Mouse (Mus musculus): ENCODE measurements at regions not wholly inside any gene's neighbourhood (a gene's known extent, or its start where the extent isn't known, plus 50 kb on each side); places are given as distances from the start of the nearest gene placed in this dataset.

GRCm38 (mm10) chr14:70839126-70839525 lies 239.5 kb upstream of the Fam160b2 start:
- Histone ChIP-seq H3K9ac (replicated peaks) (no peak overlapping the region), H3K4me3 (replicated peaks) (no peak overlapping the region), H3K27ac (no peak overlapping the region), H3K9me3 (no peaks in the 10 kb centered on the region), H3K4me2 (replicated peaks) (no peak overlapping the region), H3K4me1 (replicated peaks) (peaks cover 6% of the 10 kb centered on the region), H3K36me3 (no peaks in the 10 kb centered on the region), H3K27me3 (no peaks in the 10 kb centered on the region)
- WGBS, result 83% methylated on average over 2 of the region's 2 CpGs
- no peak for ATAC-seq

- Histone ChIP-seq H3K27ac (no peak overlapping the region), H3K4me1 (replicated peaks) (peaks cover 6% of the 10 kb centered on the region), H3K4me3 (replicated peaks) (no peak overlapping the region), H3K9me3 (no peaks in the 10 kb centered on the region), H3K9ac (replicated peaks) (no peak overlapping the region), H3K4me2 (replicated peaks) (0 out of 2 replicates have a peak overlapping the region, but pooled peaks have one; percentile 21), H3K27me3 (no peaks in the 10 kb centered on the region), H3K36me3 (no peaks in the 10 kb centered on the region)
- 5% methylated on average over 6 of the region's 6 CpGs for WGBS
- ATAC-seq, result 0 out of 2 replicates have a peak, but pooled peaks have one; percentile 24
Observed at GRCm38 (mm10) chr14:70837528-70837927, 237.9 kb upstream of the Fam160b2 start.

DNA sequence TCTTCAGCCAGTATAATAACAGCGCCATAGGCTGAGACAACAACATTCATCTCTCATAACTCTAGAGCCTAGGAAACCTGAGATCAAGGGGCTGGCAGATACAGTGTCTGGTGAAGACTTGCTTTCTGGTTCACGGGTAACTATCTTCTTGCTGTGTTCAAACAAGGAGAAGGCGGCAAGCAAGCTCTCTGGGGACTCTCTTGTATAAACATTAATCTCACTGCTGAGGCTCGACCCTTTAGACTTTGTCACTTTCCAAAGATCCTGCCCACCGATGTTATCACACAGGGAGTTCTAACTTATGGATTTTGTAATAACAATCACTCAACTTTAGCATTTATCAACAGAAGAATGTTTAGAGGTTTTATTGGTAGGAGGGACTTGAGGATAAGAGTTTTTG lies 233.6 kb upstream of the Fam160b2 start:
- H3K27me3 ChIP-seq, result no peaks in the 10 kb centered on the region
- no peaks in the 10 kb centered on the region for H3K36me3 ChIP-seq
- no peak overlapping the region for H3K9ac ChIP-seq (replicated peaks)
- H3K27ac ChIP-seq, result no peak overlapping the region
- ATAC-seq, result no peak
- H3K4me2 ChIP-seq (replicated peaks), result no peak overlapping the region
- peaks cover 6% of the 10 kb centered on the region for H3K4me1 ChIP-seq (replicated peaks)
- no peak overlapping the region for H3K4me3 ChIP-seq (replicated peaks)
- no peaks in the 10 kb centered on the region for H3K9me3 ChIP-seq
- WGBS, result 73% methylated on average over 5 of the region's 5 CpGs

DNA sequence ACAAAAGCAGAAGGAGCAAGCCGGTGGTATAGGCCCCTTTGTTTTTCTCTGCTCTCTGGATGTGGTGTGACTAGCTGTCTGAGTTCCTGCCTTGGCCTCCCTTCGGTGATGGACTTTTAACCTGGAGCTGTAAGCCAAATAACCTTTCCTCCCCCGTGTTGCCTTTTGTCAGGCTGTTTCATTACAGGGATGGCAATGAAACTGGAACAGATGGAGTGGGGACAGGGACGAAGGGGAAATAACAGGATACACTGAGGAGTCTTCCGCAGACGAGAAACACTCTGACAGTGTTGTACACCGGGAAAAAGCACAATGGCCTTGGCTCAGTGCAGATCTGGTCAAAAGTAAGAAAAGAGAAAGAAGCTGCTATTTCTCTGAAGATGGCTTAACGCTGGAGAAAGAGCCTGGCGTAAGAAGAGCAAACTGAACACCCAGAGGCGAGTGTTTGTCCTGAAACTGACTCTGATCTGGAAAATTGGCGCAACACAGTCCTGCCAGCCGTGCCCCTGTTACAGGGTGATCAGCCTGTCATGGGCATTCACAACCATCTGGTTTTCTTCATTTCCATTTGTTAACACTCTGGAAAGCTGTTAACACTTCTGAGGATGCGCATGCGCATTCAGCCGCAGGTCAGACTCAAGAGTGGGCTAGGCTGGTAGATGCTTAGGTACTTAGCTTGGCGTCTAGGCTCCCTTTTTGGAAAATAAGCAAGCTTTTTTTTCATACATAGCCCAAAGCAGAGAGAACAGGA lies 233.0 kb upstream of the Fam160b2 start:
- Histone ChIP-seq H3K4me1 (replicated peaks) (peaks cover 6% of the 10 kb centered on the region), H3K27ac (no peak overlapping the region), H3K4me2 (replicated peaks) (no peak overlapping the region), H3K9me3 (no peaks in the 10 kb centered on the region), H3K9ac (replicated peaks) (no peak overlapping the region), H3K4me3 (replicated peaks) (no peak overlapping the region), H3K27me3 (no peaks in the 10 kb centered on the region), H3K36me3 (no peaks in the 10 kb centered on the region)
- WGBS, result 77% methylated on average over 16 of the region's 16 CpGs
- ATAC-seq, result no peak

- WGBS, result 72% methylated on average over 3 of the region's 3 CpGs
- Histone ChIP-seq H3K27ac (no peak overlapping the region), H3K9ac (replicated peaks) (no peak overlapping the region), H3K27me3 (no peaks in the 10 kb centered on the region), H3K36me3 (no peaks in the 10 kb centered on the region), H3K9me3 (no peaks in the 10 kb centered on the region), H3K4me3 (replicated peaks) (no peak overlapping the region), H3K4me2 (replicated peaks) (no peak overlapping the region), H3K4me1 (replicated peaks) (0 out of 2 replicates have a peak, but pooled peaks cover under 1% of the 10 kb centered on the region)
- no peak for ATAC-seq
Observed at GRCm38 (mm10) chr14:70832042-70832441, 232.4 kb upstream of the Fam160b2 start.

All from midbrain, embryonic 13.5 days (tissue).